ENCODE assay signal across 9 mouse cellular contexts in the genomic region with DNA sequence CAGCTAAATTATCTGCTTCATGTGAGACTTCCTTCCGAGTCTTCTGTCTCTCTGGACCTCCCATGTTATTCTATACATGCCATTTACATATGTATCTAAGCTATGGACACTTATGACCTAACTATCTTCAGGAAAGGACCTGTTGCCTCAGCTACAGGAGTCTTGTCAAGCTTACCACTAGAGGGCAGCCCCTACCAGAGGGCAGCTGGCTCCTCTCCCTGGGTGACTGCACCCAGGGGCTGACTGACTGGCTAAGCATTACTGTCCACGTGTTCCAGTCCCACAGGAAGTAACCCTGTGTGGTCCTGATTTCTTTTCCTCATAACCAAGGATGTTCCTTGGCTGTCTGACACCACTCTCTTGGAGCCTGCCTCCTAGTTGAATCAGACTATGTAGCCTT. TPM values are rescaled to one million over a fixed set of nuclear protein-coding genes. Genes with fewer than 3 reads are reported as not detected.
A peak's percentile ranks its signal among the peaks of the same experiment; 100 is the strongest.
DNase-seq lines count a peak whose midpoint lies in the region; ATAC-seq and TF ChIP-seq lines count a peak whose summit lies in the region.
"Had no signal": no experiment of that assay in that cellular context is flagged by ENCODE, and none has a peak within 500 bp of the region (broad histone marks: within the 10 kb centered on the region; RNA-seq: fewer than 3 reads in every experiment).

No protein-coding gene starts in this region.

- in situ Hi-C loops in ES-E14 (cut with MboI; ENCODE audit: low sequenced_read_pairs in 2 of 2, unreplicated experiment in 2 of 2), result no loop called here

- 55% methylated on average over 2 of the region's 2 CpGs for WGBS in liver, adult 2 months
- 61% methylated on average over 2 of the region's 2 CpGs for whole genome bisulfite sequencing in liver, embryonic 11.5 days
- WGBS in small intestine, adult 2 months, result 46% methylated on average over 2 of the region's 2 CpGs
- WGBS in limb, embryonic 10.5 days, result 67% methylated on average over 2 of the region's 2 CpGs

- no peak overlapping the region for H3K27ac ChIP-seq in liver, adult 2 months (replicated peaks; ENCODE audit: insufficient read depth, low read depth, low read length)
- H3K27ac ChIP-seq in liver, embryonic 11.5 days (ENCODE audit: low read depth, low read length), result no peak overlapping the region
- no peak overlapping the region for H3K27ac ChIP-seq in ES-E14 (ENCODE audit: insufficient read depth, low read depth, low read length, poor library complexity, severe bottlenecking)
- H3K27ac ChIP-seq in small intestine, adult 2 months (ENCODE audit: insufficient read depth, low read depth, low read length), result no peak overlapping the region
- no peak overlapping the region for H3K27ac ChIP-seq in limb, embryonic 10.5 days
- H3K27ac ChIP-seq: limb, embryonic 15.5 days had no signal

- TF ChIP-seq CTCF in liver, adult 2 months (IDR thresholded peaks at IDR 0.05; ENCODE audit: low read depth, low read length), result peak; percentile 51
- TF ChIP-seq CTCF in small intestine, adult 2 months (IDR thresholded peaks at IDR 0.05; ENCODE audit: extremely low read depth, insufficient read length, insufficient replicate concordance, low read depth, low read length), result peak; percentile 12; the same call in 1 of the 2 replicates

- H3K9ac ChIP-seq in liver, adult 2 months (ENCODE audit: low read depth, low read length), result no peak overlapping the region
- H3K9ac ChIP-seq in liver, embryonic 11.5 days (ENCODE audit: low read depth, low read length), result no peak overlapping the region
- no peak overlapping the region for H3K9ac ChIP-seq in ES-E14 (ENCODE audit: insufficient read depth, low read depth, low read length, poor library complexity, severe bottlenecking)
- H3K9ac ChIP-seq: limb, embryonic 15.5 days had no signal

- TF ChIP-seq POLR2A in liver, adult 2 months (IDR thresholded peaks at IDR 0.05; ENCODE audit: extremely low read depth, insufficient read depth, low read length), result no peak
- TF ChIP-seq POLR2A in small intestine, adult 2 months (IDR thresholded peaks at IDR 0.05; ENCODE audit: low read depth, low read length), result no peak

- H3K4me1 ChIP-seq in liver, adult 2 months (ENCODE audit: control insufficient read depth, insufficient read depth, low read length), result no peaks in the 10 kb centered on the region
- H3K4me1 ChIP-seq in liver, embryonic 11.5 days (replicated peaks; ENCODE audit: control insufficient read depth, insufficient read depth, low read length), result no peaks in the 10 kb centered on the region
- H3K4me1 ChIP-seq in ES-E14 (ENCODE audit: control insufficient read depth in 2 of 2, insufficient read depth in 2 of 2, low read length in 2 of 2, poor library complexity in 1 of 2), result no peaks in the 10 kb centered on the region
- H3K4me1 ChIP-seq in small intestine, adult 2 months (ENCODE audit: control insufficient read depth, insufficient read depth, insufficient read length, low read length), result no peaks in the 10 kb centered on the region
- no peaks in the 10 kb centered on the region for H3K4me1 ChIP-seq in limb, embryonic 10.5 days
- H3K4me1 ChIP-seq: limb, embryonic 15.5 days had no signal

- H3K4me2 ChIP-seq in liver, embryonic 11.5 days, result no peak overlapping the region
- H3K4me2 ChIP-seq: limb, embryonic 15.5 days had no signal

- DNase-seq in liver, adult 2 months (ENCODE audit: extremely low read depth, low read depth, low spot score), result no peak
- DNase-seq in liver, embryonic 11.5 days (ENCODE audit: low spot score), result no peak
- DNase-seq in ES-E14 (ENCODE audit: low read depth, low spot score), result peak; percentile 20
- DNase-seq in adrenal gland, postnatal 10 days, result peak; percentile 69
- peak; percentile 38 to 70 for DNase-seq in kidney, postnatal 36 days
- DNase-seq in limb, embryonic 10.5 days (ENCODE audit: low spot score), result no peak

- H3K4me3 ChIP-seq in liver, adult 2 months (ENCODE audit: insufficient read depth, low read depth, low read length), result no peak overlapping the region
- H3K4me3 ChIP-seq in liver, embryonic 11.5 days (ENCODE audit: low read depth, low read length), result no peak overlapping the region
- no peak overlapping the region for H3K4me3 ChIP-seq in ES-E14 (ENCODE audit: insufficient read depth in 1 of 2, low read depth in 1 of 2, low read length in 2 of 2, poor library complexity in 1 of 2, severe bottlenecking in 1 of 2)
- H3K4me3 ChIP-seq in small intestine, adult 2 months (ENCODE audit: low read depth, low read length), result no peak overlapping the region
- H3K4me3 ChIP-seq in limb, embryonic 10.5 days, result no peak overlapping the region
- H3K4me3 ChIP-seq: erythroblast, embryonic 14.5 days; limb, embryonic 15.5 days had no signal

- ATAC-seq in liver, embryonic 11.5 days (replicated peaks; ENCODE audit: low FRiP score), result no peak

- H3K9me3 ChIP-seq in liver, embryonic 11.5 days (ENCODE audit: control insufficient read depth, low read length), result no peaks in the 10 kb centered on the region
- H3K9me3 ChIP-seq in ES-E14 (ENCODE audit: control insufficient read depth, insufficient read depth, low read depth, low read length), result no peaks in the 10 kb centered on the region
- no peaks in the 10 kb centered on the region for H3K9me3 ChIP-seq in limb, embryonic 10.5 days (replicated peaks)
- H3K9me3 ChIP-seq: limb, embryonic 15.5 days had no signal

- H3K79me2 ChIP-seq in liver, adult 2 months (ENCODE audit: control insufficient read depth, insufficient read depth, low read length), result no peaks in the 10 kb centered on the region

- no peaks in the 10 kb centered on the region for H3K27me3 ChIP-seq in liver, adult 2 months (ENCODE audit: control insufficient read depth, insufficient read depth, low read length)
- no peaks in the 10 kb centered on the region for H3K27me3 ChIP-seq in liver, embryonic 11.5 days (replicated peaks; ENCODE audit: control insufficient read depth, insufficient read depth, low read length)
- no peaks in the 10 kb centered on the region for H3K27me3 ChIP-seq in small intestine, adult 2 months (ENCODE audit: control insufficient read depth, insufficient read depth, low read length)
- no peaks in the 10 kb centered on the region for H3K27me3 ChIP-seq in limb, embryonic 10.5 days (ENCODE audit: low read depth, poor library complexity, severe bottlenecking)
- H3K27me3 ChIP-seq: limb, embryonic 15.5 days had no signal

- H3K36me3 ChIP-seq in liver, adult 2 months (ENCODE audit: control insufficient read depth, insufficient read depth, low read length), result no peaks in the 10 kb centered on the region
- no peaks in the 10 kb centered on the region for H3K36me3 ChIP-seq in liver, embryonic 11.5 days (ENCODE audit: control insufficient read depth, insufficient read depth, low read length)
- no peaks in the 10 kb centered on the region for H3K36me3 ChIP-seq in ES-E14 (ENCODE audit: control insufficient read depth, insufficient read depth, low read length, poor library complexity, severe bottlenecking)
- no peaks in the 10 kb centered on the region for H3K36me3 ChIP-seq in small intestine, adult 2 months (ENCODE audit: control insufficient read depth, insufficient read depth, low read length)
- H3K36me3 ChIP-seq in limb, embryonic 10.5 days, result no peaks in the 10 kb centered on the region
- H3K36me3 ChIP-seq: limb, embryonic 15.5 days had no signal

TF ChIP-seq in ES-E14, 5 proteins besides CTCF, POLR2A, EP300 and RAD21:
- TF ChIP-seq HCFC1 (IDR thresholded peaks at IDR 0.05; ENCODE audit: borderline replicate concordance, insufficient read depth, low read length) (no peak), ZC3H11A (IDR thresholded peaks at IDR 0.05; ENCODE audit: borderline replicate concordance, low read depth, low read length) (peak; percentile 46; the same call in 1 of the 2 replicates)

RNA-seq across cellular contexts. Expression of a gene that starts 46.1 kb away (rescaled TPM):
- total RNA-seq in liver, adult 2 months (2014; rRNA removed), result not detected in 2 replicates
- not detected in 2 replicates for polyA plus RNA-seq in liver, adult 2 months (2012; rRNA removed)
- polyA plus RNA-seq in liver, embryonic 11.5 days (2014; fragmentation: Nextera tagmentation; extraction: Ambion mirVana), result not detected in 2 replicates
- total RNA-seq in ES-E14 (2012; rRNA removed), result not detected in 2 replicates
- total RNA-seq in adrenal gland, postnatal 10 days (2021), result 1 to 10 TPM; 2.4 to 2.7 TPM
- polyA plus RNA-seq in small intestine, adult 2 months (2012; rRNA removed), result 0.06 and 0.09 TPM in 2 replicates
- polyA plus RNA-seq in limb, embryonic 10.5 days (2016; fragmentation: Nextera tagmentation; extraction: Ambion mirVana), result 0.11 and 0.14 TPM in 2 replicates
- polyA plus RNA-seq: erythroblast, embryonic 14.5 days had no signal

Comparison
In these comparisons a context has a peak if more than half of its experiments do, and no peak if none do; other contexts are left out.
1. DNase-seq: peak in ES-E14 (single experiment), adrenal gland, postnatal 10 days (single experiment) and kidney, postnatal 36 days (2 of 2); none in liver, adult 2 months (single experiment), liver, embryonic 11.5 days (single experiment) and limb, embryonic 10.5 days (single experiment).